Comparison of ENCODE assay signal across 11 mouse cellular contexts in genomic region chr7:143284866-143285265, GRCm38 (mm10).
"Had no signal": no experiment of that assay in that cellular context is flagged by ENCODE, and none has a peak within 500 bp of the region (broad histone marks: within the 10 kb centered on the region; RNA-seq: fewer than 3 reads in every experiment).

No protein-coding gene starts in this region.

- H3K4me3 ChIP-seq: limb, embryonic 10.5 days; midbrain, embryonic 13.5 days had no signal

- H3K27ac ChIP-seq: kidney, postnatal 0 days; midbrain, embryonic 13.5 days had no signal

- H3K4me2 ChIP-seq: liver, embryonic 11.5 days; midbrain, embryonic 13.5 days had no signal

- H3K36me3 ChIP-seq: midbrain, embryonic 13.5 days had no signal

- H3K9me3 ChIP-seq: limb, embryonic 10.5 days; midbrain, embryonic 13.5 days had no signal

- ATAC-seq: hindbrain, embryonic 16.5 days; inflammation-experienced regulatory T-cells, adult 6 months; intestine, postnatal 0 days; midbrain, embryonic 13.5 days had no signal

- H3K9ac ChIP-seq: midbrain, embryonic 13.5 days had no signal

- H3K27me3 ChIP-seq: midbrain, embryonic 13.5 days had no signal

- DNase-seq: kidney, adult 8-10 months; lung, postnatal 14 days; right cerebral cortex, adult 18-20 months; right cerebral cortex, postnatal 25 days had no signal
